Comparison of ENCODE assay signal across 22 mouse cellular contexts in the genomic region with DNA sequence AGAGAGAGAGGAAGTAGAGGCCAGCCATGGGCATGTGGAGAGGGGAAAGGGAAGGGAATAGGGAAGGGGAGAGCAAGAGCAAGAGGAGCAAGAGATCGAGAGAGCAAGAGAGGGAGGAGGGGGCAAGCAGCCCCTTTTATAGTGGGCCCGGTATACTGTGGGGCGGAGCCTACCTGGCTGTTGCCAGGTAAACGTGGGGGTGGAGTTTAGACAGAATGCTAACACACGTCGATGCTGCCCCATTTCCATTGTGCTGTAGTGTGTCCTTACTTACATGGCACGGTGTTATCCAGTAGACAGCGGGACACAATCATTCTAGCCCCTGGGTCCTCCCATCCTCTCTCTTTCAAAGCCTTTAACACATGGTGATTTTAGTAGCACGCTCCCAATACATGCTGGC. TPM values are rescaled to one million over a fixed set of nuclear protein-coding genes. Genes with fewer than 3 reads are reported as not detected.
DNase-seq lines count a peak whose midpoint lies in the region; ATAC-seq and TF ChIP-seq lines count a peak whose summit lies in the region.
"Had no signal": no experiment of that assay in that cellular context is flagged by ENCODE, and none has a peak within 500 bp of the region (broad histone marks: within the 10 kb centered on the region; RNA-seq: fewer than 3 reads in every experiment).

No protein-coding gene starts in this region.

- no peaks in the 10 kb centered on the region for H3K4me1 ChIP-seq in embryonic facial prominence, embryonic 15.5 days
- peaks cover 10% of the 10 kb centered on the region for H3K4me1 ChIP-seq in embryonic facial prominence, embryonic 10.5 days
- peaks cover 76% of the 10 kb centered on the region for H3K4me1 ChIP-seq in E14TG2a.4 (replicated peaks; ENCODE audit: low read depth, low read length)

- H3K4me2 ChIP-seq in embryonic facial prominence, embryonic 15.5 days (replicated peaks), result no peak overlapping the region
- H3K4me2 ChIP-seq: embryonic facial prominence, embryonic 13.5 days; forebrain, embryonic 12.5 days had no signal

- H3K36me3 ChIP-seq in embryonic facial prominence, embryonic 15.5 days, result no peaks in the 10 kb centered on the region
- H3K36me3 ChIP-seq in embryonic facial prominence, embryonic 10.5 days (replicated peaks), result no peaks in the 10 kb centered on the region
- H3K36me3 ChIP-seq in E14TG2a.4 (ENCODE audit: insufficient read depth, low read length), result peaks cover 11% of the 10 kb centered on the region
- H3K36me3 ChIP-seq: embryonic facial prominence, embryonic 13.5 days; forebrain, embryonic 12.5 days had no signal

- peak; percentile 24; the same call in 1 of the 2 replicates for ATAC-seq in embryonic facial prominence, embryonic 15.5 days (ENCODE audit: insufficient number of reproducible peaks, low FRiP score, low TSS enrichment, low read depth)
- ATAC-seq: activated CD4-positive, CD25-positive, alpha-beta regulatory T cell, adult 4 months; forebrain, embryonic 14.5 days; forebrain, embryonic 16.5 days; Patski had no signal

- no peak for DNase-seq in embryonic facial prominence, embryonic 10.5 days (ENCODE audit: low spot score)
- DNase-seq in ES-CJ7 (ENCODE audit: low read depth, low spot score) (peak; percentile 88), R1 (ENCODE audit: low read depth, low spot score) (peak; percentile 85)
- no peak for DNase-seq in kidney, postnatal 10 days
- DNase-seq in urinary bladder, postnatal 25 days (ENCODE audit: low spot score), result no peak
- DNase-seq in B cell, adult 2 months, result no peak
- DNase-seq: adrenal gland, adult 8-10 months; adrenal gland, postnatal 14 days; adrenal gland, postnatal 36 days; cerebellum, adult 11-12 months; cerebellum, adult 2 months; cerebellum, adult 9-10 months; cerebellum, postnatal 10 days; cerebellum, postnatal 25 days had no signal

- H3K4me3 ChIP-seq in embryonic facial prominence, embryonic 15.5 days (replicated peaks), result no peak overlapping the region
- H3K4me3 ChIP-seq in embryonic facial prominence, embryonic 10.5 days, result no peak overlapping the region
- peak overlapping the region; percentile 79 for H3K4me3 ChIP-seq in E14TG2a.4 (replicated peaks; ENCODE audit: low read length)
- H3K4me3 ChIP-seq: embryonic facial prominence, embryonic 13.5 days; forebrain, embryonic 12.5 days had no signal

- WGBS in embryonic facial prominence, embryonic 15.5 days, result 73% methylated on average over 9 of the region's 9 CpGs
- 72% methylated on average over 9 of the region's 9 CpGs for WGBS in embryonic facial prominence, embryonic 10.5 days

- no peak overlapping the region for H3K9ac ChIP-seq in embryonic facial prominence, embryonic 15.5 days
- H3K9ac ChIP-seq: embryonic facial prominence, embryonic 13.5 days; forebrain, embryonic 12.5 days had no signal

- no peaks in the 10 kb centered on the region for H3K27me3 ChIP-seq in embryonic facial prominence, embryonic 15.5 days
- no peaks in the 10 kb centered on the region for H3K27me3 ChIP-seq in embryonic facial prominence, embryonic 10.5 days (replicated peaks; ENCODE audit: low read depth, poor library complexity, severe bottlenecking)
- H3K27me3 ChIP-seq in E14TG2a.4 (ENCODE audit: insufficient read depth, low read length), result no peaks in the 10 kb centered on the region
- H3K27me3 ChIP-seq: embryonic facial prominence, embryonic 13.5 days; forebrain, embryonic 12.5 days had no signal

- TF ChIP-seq CTCF in E14TG2a.4 (conservative IDR thresholded peaks at IDR 0.05; ENCODE audit: low read length), result no peak

- H3K9me3 ChIP-seq in embryonic facial prominence, embryonic 15.5 days (replicated peaks), result no peaks in the 10 kb centered on the region
- H3K9me3 ChIP-seq in embryonic facial prominence, embryonic 10.5 days, result no peaks in the 10 kb centered on the region
- H3K9me3 ChIP-seq in E14TG2a.4 (ENCODE audit: low read length), result peaks cover 14% of the 10 kb centered on the region
- H3K9me3 ChIP-seq: embryonic facial prominence, embryonic 13.5 days; forebrain, embryonic 12.5 days had no signal

- H3K27ac ChIP-seq in embryonic facial prominence, embryonic 15.5 days (replicated peaks), result no peak overlapping the region
- no peak overlapping the region for H3K27ac ChIP-seq in embryonic facial prominence, embryonic 10.5 days (replicated peaks)
- H3K27ac ChIP-seq: embryonic facial prominence, embryonic 13.5 days; forebrain, embryonic 12.5 days had no signal

RNA-seq across cellular contexts. Expression of gene Rfc5, which starts 10.4 kb away (rescaled TPM):
- polyA plus RNA-seq in embryonic facial prominence, embryonic 15.5 days (2015; fragmentation: Nextera tagmentation; extraction: Ambion mirVana), result 77.6 and 83.6 TPM in 2 replicates
- polyA plus RNA-seq in embryonic facial prominence, embryonic 10.5 days (2016; fragmentation: Nextera tagmentation; extraction: Ambion mirVana), result 135 TPM in 2 replicates

RNA-seq across cellular contexts. Expression of gene Ksr2, which starts 14.5 kb away (rescaled TPM):
- 0.88 and 1.1 TPM in 2 replicates for polyA plus RNA-seq in embryonic facial prominence, embryonic 15.5 days (2015; fragmentation: Nextera tagmentation; extraction: Ambion mirVana)
- polyA plus RNA-seq in embryonic facial prominence, embryonic 10.5 days (2016; fragmentation: Nextera tagmentation; extraction: Ambion mirVana), result 0.24 and 0.32 TPM in 2 replicates
- polyA plus RNA-seq: Patski had no signal

RNA-seq across cellular contexts. Expression of gene Wsb2, which starts 42.2 kb away (rescaled TPM):
- polyA plus RNA-seq in embryonic facial prominence, embryonic 15.5 days (2015; fragmentation: Nextera tagmentation; extraction: Ambion mirVana), result 77.8 and 80.3 TPM in 2 replicates
- 42.0 and 47.3 TPM in 2 replicates for polyA plus RNA-seq in embryonic facial prominence, embryonic 10.5 days (2016; fragmentation: Nextera tagmentation; extraction: Ambion mirVana)

Comparison
In these comparisons a context has a peak if more than half of its experiments do, and no peak if none do; other contexts are left out.
1. DNase-seq: peak in ES-CJ7 (single experiment) and R1 (single experiment); none in embryonic facial prominence, embryonic 10.5 days (single experiment), kidney, postnatal 10 days (single experiment), urinary bladder, postnatal 25 days (single experiment) and B cell, adult 2 months (0 of 2).